Comparison of ENCODE assay signal across 8 mouse cellular contexts in genomic region chr12:54098785-54099184, GRCm38 (mm10).
DNase-seq lines count a peak whose midpoint lies in the region; ATAC-seq and TF ChIP-seq lines count a peak whose summit lies in the region.

No protein-coding gene starts in this region.

- 14% methylated on average over 6 of the region's 6 CpGs for WGBS in hindbrain, postnatal 0 days

- H3K27ac ChIP-seq in hindbrain, postnatal 0 days = no peak overlapping the region

- H3K4me1 ChIP-seq in hindbrain, postnatal 0 days (ENCODE audit: insufficient read depth, low read length) = no peaks in the 10 kb centered on the region
- H3K4me1 ChIP-seq in megakaryocyte, embryonic 14.5 days = peaks cover 27% of the 10 kb centered on the region

- H3K36me3 ChIP-seq in hindbrain, postnatal 0 days (ENCODE audit: insufficient read depth, low read length) = no peaks in the 10 kb centered on the region
- H3K36me3 ChIP-seq in megakaryocyte, embryonic 14.5 days (replicated peaks; ENCODE audit: low read length) = peaks cover 15% of the 10 kb centered on the region

- no peak overlapping the region for H3K4me2 ChIP-seq in hindbrain, postnatal 0 days (ENCODE audit: low read depth, low read length)

- peak; percentile 85 for TF ChIP-seq CTCF in hindbrain, postnatal 0 days (IDR thresholded peaks at IDR 0.05; ENCODE audit: low read depth)

- H3K9ac ChIP-seq in hindbrain, postnatal 0 days (replicated peaks; ENCODE audit: low read length) = no peak overlapping the region

- H3K4me3 ChIP-seq in hindbrain, postnatal 0 days (ENCODE audit: low read length) = no peak overlapping the region
- peak overlapping the region; percentile 54 for H3K4me3 ChIP-seq in megakaryocyte, embryonic 14.5 days (replicated peaks)

- H3K9me3 ChIP-seq in hindbrain, postnatal 0 days (ENCODE audit: low read length) = no peaks in the 10 kb centered on the region
- peaks cover 12% of the 10 kb centered on the region for H3K9me3 ChIP-seq in megakaryocyte, embryonic 14.5 days

- H3K27me3 ChIP-seq in hindbrain, postnatal 0 days (ENCODE audit: insufficient read depth, low read length) = no peaks in the 10 kb centered on the region
- H3K27me3 ChIP-seq in megakaryocyte, embryonic 14.5 days (replicated peaks) = peaks cover 19% of the 10 kb centered on the region

- DNase-seq in CD4-positive, CD25-positive, alpha-beta regulatory T cell, adult 2 months (ENCODE audit: low read depth, low spot score) = peak; percentile 75
- DNase-seq in cerebellum, postnatal 10 days = peak; percentile 87 to 89
- DNase-seq in gastrocnemius, adult 18-20 months (ENCODE audit: low spot score) = peak; percentile 74
- peak; percentile 79 for DNase-seq in hindbrain, postnatal 0 days (ENCODE audit: low spot score)
- DNase-seq in layer of hippocampus, postnatal 25 days (ENCODE audit: extremely low spot score in 1 of 2, low spot score in 1 of 2) = peak; percentile 35 to 77
- peak; percentile 8 to 46 for DNase-seq in spleen, adult 18-20 months

- no peak for ATAC-seq in CD4-positive, CD25-positive, alpha-beta regulatory T cell, adult 4 months
- ATAC-seq in hindbrain, postnatal 0 days = 0 out of 2 replicates have a peak, but pooled peaks have one; percentile 43

Comparison
In these comparisons a context has a peak if more than half of its experiments do, and no peak if none do; other contexts are left out.
1. DNase-seq: peak in every context shown above with its lines; median percentile 88 in cerebellum, postnatal 10 days; 79 in hindbrain, postnatal 0 days; 75 in CD4-positive, CD25-positive, alpha-beta regulatory T cell, adult 2 months; 74 in gastrocnemius, adult 18-20 months; 56 in layer of hippocampus, postnatal 25 days; 27 in spleen, adult 18-20 months.